Mouse (Mus musculus) forebrain, embryonic 13.5 days (tissue): ENCODE measurements at regions not wholly inside any gene's neighbourhood (a gene's known extent, or its start where the extent isn't known, plus 50 kb on each side); places are given as distances from the start of the nearest gene placed in this dataset.

Experiments used
- ATAC-seq: fragments of 200-750 bp; cut with Nextera tagmentation; 2 replicates; pipeline ENCODE4 v1.8.0; 2017
- H3K27ac ChIP-seq: fragments of 300-500 bp; sonication (generic); 2 replicates; pipeline ENCODE4 v1.5.1; 2015; ENCODE audit warnings: inconsistent platforms, mild to moderate bottlenecking, moderate library complexity
- H3K27me3 ChIP-seq: fragments of 300-500 bp; sonication (generic); 2 replicates; pipeline ENCODE4 v1.6.1; 2015; ENCODE audit warnings: mild to moderate bottlenecking, inconsistent platforms
- H3K36me3 ChIP-seq: fragments of 300-500 bp; sonication (generic); 2 replicates; pipeline ENCODE4 v1.6.1; 2015; ENCODE audit warnings: mild to moderate bottlenecking, inconsistent platforms; ENCODE audit not compliant: poor library complexity, severe bottlenecking
- H3K4me1 ChIP-seq: fragments of 300-500 bp; sonication (generic); 2 replicates; pipeline ENCODE4 v1.6.1; 2015; ENCODE audit warnings: inconsistent platforms
- H3K4me2 ChIP-seq: fragments of 300-500 bp; sonication (generic); 2 replicates; pipeline ENCODE4 v1.6.1; 2015; ENCODE audit warnings: inconsistent platforms, mild to moderate bottlenecking, moderate library complexity
- H3K4me3 ChIP-seq: fragments of 300-500 bp; sonication (generic); 2 replicates; pipeline ENCODE4 v1.5.1; 2015; ENCODE audit warnings: mild to moderate bottlenecking, inconsistent platforms
- H3K9ac ChIP-seq: fragments of 300-500 bp; sonication (generic); 2 replicates; pipeline ENCODE4 v1.6.1; 2015; ENCODE audit warnings: mild to moderate bottlenecking, inconsistent platforms
- H3K9me3 ChIP-seq: fragments of 300-500 bp; sonication (generic); replicated peaks from 2 replicates; pipeline ENCODE4 v1.6.1; 2016; ENCODE audit warnings: inconsistent platforms
- WGBS: fragments of 180-500 bp; shearing (Covaris S2); methylation state at CpG from one replicate; pipeline ENCODE4 v1.1.7; 2015; 5-methylcytosine and 5-hydroxymethylcytosine counted together

DNA sequence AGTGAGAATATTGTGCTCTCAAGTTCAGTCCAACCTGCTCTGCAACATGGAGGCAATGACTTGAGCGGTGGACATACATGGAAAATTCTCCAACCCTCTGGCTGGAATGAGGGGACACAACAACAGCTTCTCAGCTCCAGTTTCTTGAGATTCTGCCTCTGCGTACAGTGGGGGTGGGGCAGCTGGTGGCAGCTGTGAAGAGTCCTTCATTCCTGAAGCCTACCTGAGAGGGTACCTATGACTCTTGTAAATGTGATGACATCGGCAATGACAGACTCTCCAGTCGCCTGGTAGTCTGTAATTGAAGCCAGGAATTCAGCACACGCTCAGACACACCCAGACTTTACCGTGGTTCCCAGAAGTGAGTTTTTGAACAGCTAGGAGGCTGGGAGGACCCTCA, 58.5 kb upstream of the Hoxc13 start:
- H3K4me3 ChIP-seq: no peak overlapping the region
- ATAC-seq: no peak
- no peak overlapping the region for H3K9ac ChIP-seq
- H3K4me1 ChIP-seq: no peaks in the 10 kb centered on the region
- no peaks in the 10 kb centered on the region for H3K27me3 ChIP-seq
- WGBS: 87% methylated on average over 6 of the region's 6 CpGs
- no peaks in the 10 kb centered on the region for H3K36me3 ChIP-seq
- H3K4me2 ChIP-seq: no peak overlapping the region
- H3K9me3 ChIP-seq: no peaks in the 10 kb centered on the region
- no peak overlapping the region for H3K27ac ChIP-seq

DNA sequence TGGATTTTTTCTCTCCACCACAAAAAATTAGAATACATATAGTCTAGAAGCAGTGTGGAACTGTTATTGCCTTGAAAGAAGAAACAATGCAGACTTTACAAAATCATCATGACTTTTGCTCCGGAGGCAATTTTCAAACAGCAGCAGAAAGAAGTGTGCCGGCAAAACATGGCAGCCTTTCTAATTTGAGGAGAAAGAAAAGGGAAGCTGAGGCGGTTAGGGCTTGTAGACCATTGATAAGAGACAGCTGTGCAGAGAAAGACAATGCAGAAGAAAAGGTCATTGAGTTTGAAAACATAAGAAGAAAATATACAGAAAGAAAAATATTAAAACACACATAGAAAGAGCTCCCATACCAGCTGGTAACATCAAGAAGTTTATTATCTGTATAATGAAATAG, 54.1 kb upstream of the Hoxc13 start:
- H3K4me2 ChIP-seq: no peak overlapping the region
- WGBS: 90% methylated on average over 3 of the region's 3 CpGs
- no peaks in the 10 kb centered on the region for H3K36me3 ChIP-seq
- ATAC-seq: no peak
- no peaks in the 10 kb centered on the region for H3K27me3 ChIP-seq
- H3K4me1 ChIP-seq: no peaks in the 10 kb centered on the region
- no peaks in the 10 kb centered on the region for H3K9me3 ChIP-seq
- no peak overlapping the region for H3K27ac ChIP-seq
- no peak overlapping the region for H3K4me3 ChIP-seq
- H3K9ac ChIP-seq: no peak overlapping the region
